Mouse (Mus musculus): ENCODE results near the gene Tead1.

GRCm38 (mm10) chr7:112937089-112937488, 258.0 kb downstream of the Tead1 start:
- TF ChIP-seq POLR2A (IDR thresholded peaks at IDR 0.05; ENCODE audit: low read depth, low read length) (no peak), CTCF (IDR thresholded peaks at IDR 0.05; ENCODE audit: extremely low read depth, insufficient read depth, insufficient read length, insufficient replicate concordance) (no peak)
